Mouse (Mus musculus): ENCODE measurements at regions not wholly inside any gene's neighbourhood (a gene's known extent, or its start where the extent isn't known, plus 50 kb on each side); places are given as distances from the start of the nearest gene placed in this dataset.

GRCm38 (mm10) chr17:63798961-63799531 lies 63.8 kb upstream of the Fer start:
- in situ Hi-C loops (cut with MboI, MseI), result no loop called here

GRCm38 (mm10) chr17:63801411-63801810 lies 61.5 kb upstream of the Fer start:
- in situ Hi-C loops (cut with MboI, MseI), result no loop called here

- in situ Hi-C loops (cut with MboI, MseI), result no loop called here
Measured at GRCm38 (mm10) chr17:63802846-63803245, 60.0 kb upstream of the Fer start.

- in situ Hi-C loops (cut with MboI, MseI), result no loop called here
Measured at GRCm38 (mm10) chr17:63803599-63803998, 59.3 kb upstream of the Fer start.

- in situ Hi-C loops (cut with MboI, MseI), result no loop called here
Measured at GRCm38 (mm10) chr17:63804416-63804815, 58.4 kb upstream of the Fer start.

- in situ Hi-C loops (cut with MboI, MseI), result no loop called here
Measured at GRCm38 (mm10) chr17:63806360-63806759, 56.5 kb upstream of the Fer start.

GRCm38 (mm10) chr17:63807590-63808228 lies 55.2 kb upstream of the Fer start:
- in situ Hi-C loops (cut with MboI, MseI), result no loop called here

- in situ Hi-C loops (cut with MboI, MseI), result no loop called here
Measured at GRCm38 (mm10) chr17:63808756-63809155, 54.1 kb upstream of the Fer start.

- in situ Hi-C loops (cut with MboI, MseI), result no loop called here
Measured at GRCm38 (mm10) chr17:63811246-63811785, 51.5 kb upstream of the Fer start.

- in situ Hi-C loops (cut with MboI, MseI), result no loop called here
Measured at GRCm38 (mm10) chr17:63812586-63812985, 50.3 kb upstream of the Fer start.

Data from T-helper 17 cell (primary cell).